Mouse (Mus musculus) splenic B cell, adult 2 months (primary cell): Measurements from ENCODE around the gene Gm5788.
"Not testable (repeated sequence)": the region's sequence is repeated elsewhere in the genome, so short reads cannot be mapped to it uniquely, and the experiment has no call there.

ENCODE experiments used
- DNase-seq: peaks from one replicate; pipeline ENCODE4 v3.0.0-alpha.2; 2011; ENCODE audit warnings: low read depth, low spot score
- H3K27me3 ChIP-seq: 2 replicates; pipeline ENCODE4 v1.6.1; 2012; ENCODE audit warnings: mild to moderate bottlenecking, low read length, moderate library complexity, mixed read lengths; ENCODE audit not compliant: control insufficient read depth, poor library complexity, insufficient read depth, severe bottlenecking
- H3K36me3 ChIP-seq: 2 replicates; pipeline ENCODE4 v1.6.1; 2012; ENCODE audit warnings: mild to moderate bottlenecking, low read length, moderate library complexity, mixed read lengths; ENCODE audit not compliant: control insufficient read depth, poor library complexity, insufficient read depth, severe bottlenecking

Gm5788 gene

DNA sequence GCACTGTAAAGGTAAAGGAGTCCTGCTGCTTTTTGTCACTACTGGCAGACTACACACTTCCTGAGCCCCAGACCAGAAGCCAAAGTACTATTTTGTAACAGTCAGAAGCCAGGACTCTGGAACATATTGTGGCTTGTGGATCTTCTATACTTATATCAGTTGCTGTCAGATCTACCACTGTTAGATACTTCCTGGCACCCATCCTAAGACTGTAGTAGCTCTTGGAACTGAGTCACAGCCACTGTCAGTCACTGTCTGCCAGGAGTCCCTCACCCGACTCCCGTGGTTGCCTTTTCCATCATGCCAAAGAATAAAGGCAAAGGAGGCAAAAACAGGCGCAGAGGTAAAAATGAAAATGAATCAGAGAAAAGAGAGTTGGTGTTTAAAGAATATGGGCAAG lies at the start of gene Gm5788:
Gene Gm5788, plus strand, starts transcription at position 301 of the 400 bp plus-strand sequence.
- DNase-seq, H3K27me3 ChIP-seq, H3K36me3 ChIP-seq: not testable (repeated sequence)

DNA sequence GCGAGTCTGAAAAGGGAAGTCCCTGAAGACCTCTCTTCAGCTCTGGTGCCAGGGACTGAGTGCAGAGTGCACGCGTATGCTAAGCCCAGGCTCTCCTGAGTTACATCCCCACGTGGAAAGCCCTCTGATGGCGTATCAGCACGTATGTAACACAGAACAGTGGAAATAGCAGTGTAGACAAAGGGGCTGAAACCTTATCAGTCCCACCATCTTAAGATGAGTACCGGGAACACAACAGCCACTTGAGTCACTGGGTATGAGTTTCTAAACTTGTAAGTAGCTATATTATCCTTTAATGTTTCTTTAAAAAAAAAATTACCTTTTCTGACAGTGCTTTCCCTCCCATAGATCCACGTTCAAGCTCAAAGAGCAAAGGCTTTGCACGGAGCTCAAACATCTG lies 45.1 kb upstream of the Gm5788 start:
- no peaks in the 10 kb centered on the region for H3K27me3 ChIP-seq
- DNase-seq: no peak
- H3K36me3 ChIP-seq: peaks cover 13% of the 10 kb centered on the region; the same call in 1 of the 2 replicates

GRCm38 (mm10) chr12:87464678-87465297 lies 29.7 kb upstream of the Gm5788 start:
- Histone ChIP-seq H3K27me3 (no peaks in the 10 kb centered on the region), H3K36me3 (peaks cover 31% of the 10 kb centered on the region)
- no peak for DNase-seq

DNA sequence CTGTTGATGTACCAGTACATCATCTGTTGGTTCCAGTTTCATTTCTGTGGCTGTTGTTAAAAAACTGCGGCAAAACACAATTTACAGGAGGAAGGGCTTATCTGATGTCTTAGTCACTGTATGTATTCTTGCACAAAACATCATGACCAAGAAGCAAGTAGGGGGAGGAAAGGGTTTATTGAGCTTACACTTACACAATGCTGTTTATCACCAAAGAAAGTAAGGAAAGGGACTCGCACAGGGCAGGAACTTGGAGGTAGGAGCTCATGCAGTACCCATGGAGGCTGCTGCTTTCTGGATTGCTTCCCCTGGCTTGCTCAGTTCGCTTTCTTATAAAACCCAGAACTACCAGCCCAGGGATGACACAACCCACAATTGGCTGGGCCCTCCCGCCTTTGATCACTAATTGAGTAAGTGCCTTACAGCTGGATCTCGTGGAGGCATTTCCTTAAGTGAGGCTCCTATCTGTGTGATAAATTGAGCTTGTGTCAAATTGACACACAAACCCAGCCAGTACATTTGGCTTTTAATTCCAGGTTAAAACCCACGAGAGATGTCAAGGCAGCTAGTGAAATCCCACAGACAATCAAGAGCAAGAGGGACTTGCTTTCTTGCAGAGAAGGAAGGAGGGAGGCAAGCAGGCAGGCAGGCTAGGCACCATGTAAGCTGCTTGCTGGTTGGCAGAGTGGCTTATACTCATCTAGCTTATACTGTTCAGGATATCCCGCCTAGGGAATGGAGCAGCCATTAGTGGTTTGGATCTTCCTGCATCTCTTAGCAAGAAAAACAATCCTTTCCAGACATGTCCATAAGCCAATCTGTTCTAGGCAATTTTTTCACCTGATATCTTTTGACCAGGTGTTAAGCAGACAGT lies 24.0 kb upstream of the Gm5788 start:
- DNase-seq: no peak
- Histone ChIP-seq H3K27me3 (no peaks in the 10 kb centered on the region), H3K36me3 (peaks cover 9% of the 10 kb centered on the region; the same call in 1 of the 2 replicates)

- Histone ChIP-seq H3K27me3 (no peaks in the 10 kb centered on the region), H3K36me3 (peaks cover 4% of the 10 kb centered on the region; the same call in 1 of the 2 replicates)
- DNase-seq: no peak
Observed at GRCm38 (mm10) chr12:87471421-87471963, 23.0 kb upstream of the Gm5788 start.

DNA sequence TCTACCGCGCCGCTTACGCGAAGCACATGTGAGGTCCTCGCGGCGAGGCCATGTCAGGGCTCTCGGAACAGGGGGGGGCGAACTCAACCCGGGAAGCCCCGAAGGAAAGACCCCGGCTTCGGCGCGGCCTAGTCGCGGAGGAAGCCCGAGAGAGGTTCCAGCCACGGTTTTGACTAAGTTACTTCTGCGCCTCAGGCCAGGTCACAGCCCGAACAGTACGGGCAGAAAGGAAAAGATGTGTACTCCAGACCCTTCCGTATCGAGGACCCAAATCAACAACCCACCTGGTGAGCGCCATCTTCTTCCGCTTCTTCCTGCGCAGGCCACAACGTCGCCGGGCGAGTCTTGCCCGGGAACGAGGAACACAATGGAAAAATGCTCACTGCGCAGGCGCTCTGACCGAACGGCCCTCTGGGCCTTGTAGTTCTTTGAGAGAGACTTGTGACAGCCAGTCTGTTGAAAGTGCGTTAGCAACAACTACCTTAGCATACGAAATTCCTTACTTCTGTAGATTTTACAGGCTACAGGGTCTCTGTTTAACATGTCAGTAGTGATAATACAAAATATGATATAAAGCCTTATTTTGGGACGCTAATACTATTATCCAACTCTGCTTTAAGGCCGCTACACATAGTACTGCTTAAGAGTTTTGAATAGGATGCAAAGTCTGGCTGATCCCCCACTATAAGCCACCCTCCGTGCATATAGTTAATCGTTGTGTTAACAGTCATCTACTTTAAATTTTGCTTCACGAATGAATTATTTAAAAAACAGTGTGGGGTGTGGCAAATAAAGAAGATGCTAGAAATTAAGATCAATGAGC lies 22.3 kb upstream of the Gm5788 start, which contains the start of gene Snw1:
Gene Snw1, minus strand, starts transcription at position 311 of the 823 bp plus-strand sequence.
- H3K27me3 ChIP-seq: no peaks in the 10 kb centered on the region
- 0 out of 2 replicates have a peak, but pooled peaks cover 2% of the 10 kb centered on the region for H3K36me3 ChIP-seq
- peak; percentile 97 for DNase-seq

DNA sequence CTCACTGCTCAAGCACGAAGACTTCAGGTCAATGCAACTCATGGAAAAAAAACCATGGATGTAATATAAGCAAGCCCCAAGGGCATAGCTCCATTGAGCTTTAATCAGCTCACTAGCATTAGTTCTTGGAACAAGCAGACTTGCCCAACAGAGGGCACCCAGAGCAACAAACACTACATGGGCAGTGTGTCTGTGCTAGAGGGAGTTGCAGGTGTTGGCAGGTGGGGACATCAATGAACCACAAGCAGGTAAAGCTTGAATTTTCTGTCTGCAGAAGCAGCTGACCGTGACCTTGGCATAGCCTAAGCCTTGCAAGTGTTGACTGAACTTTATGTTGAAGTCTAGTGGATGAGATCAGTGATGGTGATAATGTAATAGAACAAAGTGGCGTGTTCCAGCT lies 19.8 kb upstream of the Gm5788 start:
- DNase-seq: no peak
- H3K27me3 ChIP-seq: no peaks in the 10 kb centered on the region
- H3K36me3 ChIP-seq: no peaks in the 10 kb centered on the region

- H3K27me3 ChIP-seq, DNase-seq, H3K36me3 ChIP-seq: not testable (repeated sequence)
Observed at GRCm38 (mm10) chr12:87482482-87482881, 12.0 kb upstream of the Gm5788 start.

DNA sequence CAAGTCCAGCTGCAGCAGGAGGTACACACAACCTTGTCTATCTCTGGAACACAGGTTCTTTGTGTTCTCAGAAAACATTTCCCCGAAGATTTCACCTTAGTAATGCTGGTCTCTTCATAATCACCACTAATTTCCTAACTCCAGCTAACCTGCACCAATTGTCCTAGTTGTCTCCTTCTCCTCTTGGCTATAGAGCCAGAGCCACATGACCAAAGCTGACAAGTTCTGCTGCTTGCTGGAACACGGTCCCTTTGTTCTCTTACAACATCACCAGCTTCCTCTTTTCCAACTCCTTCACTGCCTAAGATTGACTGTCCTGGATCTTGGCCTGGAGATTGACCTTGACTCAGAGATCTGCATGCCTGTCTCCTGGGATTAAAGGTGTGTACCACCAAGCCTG lies 5.8 kb upstream of the Gm5788 start:
- not testable (repeated sequence) for H3K27me3 ChIP-seq, DNase-seq, H3K36me3 ChIP-seq

DNA sequence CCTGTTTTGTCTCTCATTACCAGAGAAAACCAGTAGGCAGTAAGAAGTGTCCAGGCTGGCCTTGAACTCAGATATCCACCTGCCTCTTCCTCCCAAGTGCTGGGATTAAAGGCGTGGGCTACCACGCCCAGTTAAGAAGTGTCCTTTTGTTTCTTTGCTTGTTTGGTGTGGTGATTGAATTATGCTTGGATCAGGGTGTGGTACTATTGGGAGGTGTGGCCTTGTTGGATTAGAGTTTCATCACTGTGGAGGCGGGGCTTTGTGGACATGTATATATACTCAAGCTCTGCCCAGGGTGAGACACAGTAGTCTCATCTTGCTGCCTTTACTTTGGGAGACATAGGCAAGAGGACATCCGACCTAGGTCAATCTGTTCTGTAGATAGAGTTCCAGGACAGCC lies 19.5 kb downstream of the Gm5788 start, which contains the start of gene Gm8300:
Gene Gm8300, plus strand, starts transcription at position 301 of the 400 bp plus-strand sequence.
- not testable (repeated sequence) for H3K27me3 ChIP-seq

GRCm38 (mm10) chr12:87519616-87520015 lies 25.1 kb downstream of the Gm5788 start:
- not testable (repeated sequence) for H3K36me3 ChIP-seq, DNase-seq, H3K27me3 ChIP-seq

More for the DNA sequence above, 19.5 kb downstream of the Gm5788 start, which contains the start of gene Gm8300:
- not testable (repeated sequence) for DNase-seq, H3K36me3 ChIP-seq

- Histone ChIP-seq H3K27me3 (no peaks in the 10 kb centered on the region), H3K36me3 (no peaks in the 10 kb centered on the region)
- DNase-seq: no peak
Observed at GRCm38 (mm10) chr12:87543927-87544326, 49.4 kb downstream of the Gm5788 start.
